Mouse (Mus musculus) midbrain, embryonic 15.5 days (tissue): Measurements from ENCODE around the gene Pou2f3. TPM values are rescaled to one million over a fixed set of nuclear protein-coding genes. Genes with fewer than 3 reads are reported as not detected.

Source experiments
- ATAC-seq: fragments of 200-750 bp; cut with Nextera tagmentation; replicated peaks from 2 replicates; pipeline ENCODE4 v1.8.0; 2017; ENCODE audit warnings: moderate TSS enrichment
- H3K27ac ChIP-seq: fragments of 300-500 bp; sonication (generic); 2 replicates; pipeline ENCODE4 v1.5.1; 2015; ENCODE audit warnings: mild to moderate bottlenecking, inconsistent platforms
- H3K27me3 ChIP-seq: fragments of 300-500 bp; sonication (generic); replicated peaks from 2 replicates; pipeline ENCODE4 v1.6.1; 2015; ENCODE audit warnings: inconsistent platforms
- H3K36me3 ChIP-seq: fragments of 300-500 bp; sonication (generic); replicated peaks from 2 replicates; pipeline ENCODE4 v1.6.1; 2015; ENCODE audit warnings: inconsistent platforms
- H3K4me1 ChIP-seq: fragments of 300-500 bp; sonication (generic); 2 replicates; pipeline ENCODE4 v1.6.1; 2015; ENCODE audit warnings: inconsistent platforms
- H3K4me2 ChIP-seq: fragments of 300-500 bp; sonication (generic); 2 replicates; pipeline ENCODE4 v1.6.1; 2015; ENCODE audit warnings: inconsistent platforms, mild to moderate bottlenecking, moderate library complexity
- H3K4me3 ChIP-seq: fragments of 300-500 bp; sonication (generic); 2 replicates; pipeline ENCODE4 v1.5.1; 2015; ENCODE audit warnings: mild to moderate bottlenecking, inconsistent platforms
- H3K9ac ChIP-seq: fragments of 300-500 bp; sonication (generic); 2 replicates; pipeline ENCODE4 v1.6.1; 2015; ENCODE audit warnings: mild to moderate bottlenecking, inconsistent platforms
- H3K9me3 ChIP-seq: fragments of 300-500 bp; sonication (generic); 2 replicates; pipeline ENCODE4 v1.6.1; 2016; ENCODE audit warnings: inconsistent platforms
- WGBS: fragments of 180-500 bp; shearing (Covaris S2); methylation state at CpG from one replicate; pipeline ENCODE4 v1.1.7; 2015; ENCODE audit warnings: mixed read lengths; 5-methylcytosine and 5-hydroxymethylcytosine counted together
- polyA plus RNA-seq: library from polyadenylated mRNA; unstranded; fragments of >200 nt; fragmentation: Nextera tagmentation; extraction: Ambion mirVana; gene quantifications from 2 replicates; pipeline ENCODE4 v1.2.1, GENCODE M21; 2015

Pou2f3 gene
- polyA plus RNA-seq, 1 experiment from 2014 or later, result 0.14 TPM

DNA sequence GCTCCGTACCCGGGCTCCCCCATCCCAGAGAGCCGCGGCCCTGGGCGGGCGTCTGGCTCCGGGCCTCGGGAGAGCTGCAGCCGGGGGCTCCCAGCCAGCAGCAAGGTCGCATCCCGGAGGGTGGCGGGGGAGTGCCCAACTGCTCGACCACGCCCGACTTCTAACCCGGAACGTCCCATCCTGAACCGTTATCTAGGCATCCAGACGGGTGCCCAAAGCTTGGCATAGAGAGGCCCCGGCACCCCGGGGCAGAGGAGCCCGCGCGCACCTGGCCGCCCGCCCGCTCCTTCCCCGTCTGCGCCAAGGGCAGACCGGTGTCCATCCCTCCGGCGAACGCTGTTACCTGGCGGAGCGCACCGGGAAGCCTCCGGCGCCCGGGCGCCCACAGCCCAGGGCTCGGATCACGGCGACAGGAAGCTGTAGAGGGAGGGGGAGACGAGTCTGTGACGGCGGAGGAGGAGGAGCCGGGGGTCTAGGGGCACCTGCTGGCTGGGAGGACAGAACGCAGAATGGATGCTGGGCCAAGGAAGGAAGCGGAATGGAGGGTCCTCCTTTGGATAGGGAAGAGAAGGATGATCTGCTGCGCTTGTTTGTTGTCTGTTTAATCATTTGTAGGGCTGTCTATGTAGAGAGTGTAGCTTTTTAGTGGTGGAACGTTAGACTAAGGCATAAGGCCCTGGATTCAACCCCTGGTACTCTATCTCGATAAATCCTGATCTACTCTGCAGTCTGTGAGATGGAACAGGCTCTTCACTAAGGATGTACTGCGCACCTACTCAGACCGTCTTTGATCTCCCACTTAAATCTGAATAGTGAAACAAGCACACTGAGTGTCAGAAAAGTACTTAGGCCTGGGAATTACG, 93.8 kb downstream of the Pou2f3 start, which contains the start of gene Tmem136:
TSS of gene Tmem136 (minus strand) at position 437 of the 863 bp plus-strand sequence.
- 4% methylated on average over 55 of the region's 55 CpGs for WGBS
- Histone ChIP-seq H3K27me3 (no peaks in the 10 kb centered on the region), H3K4me3 (peak within 1 kb of the TSS; percentile 62), H3K9me3 (no peaks in the 10 kb centered on the region), H3K27ac (peak within 1 kb of the TSS; percentile 65), H3K9ac (peak within 1 kb of the TSS; percentile 75), H3K4me2 (peak within 1 kb of the TSS; percentile 66), H3K4me1 (peaks cover 18% of the 10 kb centered on the region), H3K36me3 (peaks cover under 1% of the 10 kb centered on the region)
- ATAC-seq, result peak; percentile 98

GRCm38 (mm10) chr9:43115431-43116133, 94.6 kb downstream of the Pou2f3 start:
- Histone ChIP-seq H3K4me3 (peak overlapping the region; percentile 62), H3K9ac (peak overlapping the region; percentile 75), H3K36me3 (peaks cover 5% of the 10 kb centered on the region), H3K27me3 (no peaks in the 10 kb centered on the region), H3K4me2 (peak overlapping the region; percentile 66), H3K9me3 (no peaks in the 10 kb centered on the region), H3K4me1 (peaks cover 18% of the 10 kb centered on the region), H3K27ac (peak overlapping the region; percentile 65)
- no peak for ATAC-seq
- 9% methylated on average over 12 of the region's 12 CpGs for WGBS

GRCm38 (mm10) chr9:43114833-43115232, 95.3 kb downstream of the Pou2f3 start:
- WGBS, result 93% methylated on average over 4 of the region's 4 CpGs
- H3K4me2 ChIP-seq, result no peak overlapping the region
- H3K27ac ChIP-seq, result no peak overlapping the region
- ATAC-seq, result no peak
- H3K4me3 ChIP-seq, result no peak overlapping the region
- H3K9me3 ChIP-seq, result no peaks in the 10 kb centered on the region
- H3K36me3 ChIP-seq, result peaks cover 5% of the 10 kb centered on the region
- no peak overlapping the region for H3K9ac ChIP-seq
- no peaks in the 10 kb centered on the region for H3K27me3 ChIP-seq
- peaks cover 18% of the 10 kb centered on the region for H3K4me1 ChIP-seq

DNA sequence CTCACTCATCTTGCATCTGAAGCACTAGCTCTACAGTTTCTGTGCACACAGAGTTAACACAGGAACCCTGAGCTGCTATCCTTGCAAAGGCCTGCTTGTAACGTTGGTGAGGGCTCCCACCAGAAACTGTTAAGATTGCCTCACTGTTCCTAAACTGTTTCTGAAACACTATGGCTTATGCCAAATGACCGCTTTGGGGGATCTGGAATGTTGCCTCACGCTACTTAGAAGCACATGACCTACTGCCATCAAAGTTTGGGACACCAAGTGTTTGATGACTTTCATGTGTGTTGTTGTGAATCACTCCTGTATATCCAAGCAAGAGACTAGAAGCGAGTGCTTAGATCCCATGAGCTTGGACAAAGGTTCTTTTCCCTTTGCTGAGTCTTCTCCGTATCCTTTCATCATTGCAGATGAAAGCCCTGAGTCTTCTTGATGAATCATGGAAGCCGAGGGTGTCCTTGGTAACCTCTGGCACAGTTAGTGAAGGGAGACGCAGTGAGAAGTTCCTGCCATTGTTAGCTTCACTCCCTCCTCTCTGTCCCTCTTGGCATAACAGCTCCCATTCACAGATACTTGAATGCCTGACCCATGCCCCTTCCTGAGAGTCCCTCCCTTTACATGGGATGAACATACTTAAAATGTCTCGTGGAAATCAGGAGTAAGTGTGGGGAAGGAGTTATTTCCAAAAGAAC, 99.7 kb downstream of the Pou2f3 start:
- 85% methylated on average over 8 of the region's 8 CpGs for WGBS
- H3K9me3 ChIP-seq, result no peaks in the 10 kb centered on the region
- no peak overlapping the region for H3K27ac ChIP-seq
- no peak overlapping the region for H3K4me2 ChIP-seq
- H3K4me1 ChIP-seq, result peaks cover 13% of the 10 kb centered on the region
- H3K36me3 ChIP-seq, result peaks cover 5% of the 10 kb centered on the region
- ATAC-seq, result no peak
- no peaks in the 10 kb centered on the region for H3K27me3 ChIP-seq
- H3K4me3 ChIP-seq, result no peak overlapping the region
- H3K9ac ChIP-seq, result no peak overlapping the region

- ATAC-seq, result no peak
- H3K36me3 ChIP-seq, result peaks cover 5% of the 10 kb centered on the region
- WGBS, result 90% methylated on average over 7 of the region's 7 CpGs
- no peak overlapping the region for H3K27ac ChIP-seq
- H3K27me3 ChIP-seq, result no peaks in the 10 kb centered on the region
- H3K4me3 ChIP-seq, result no peak overlapping the region
- no peak overlapping the region for H3K9ac ChIP-seq
- peaks cover 15% of the 10 kb centered on the region for H3K4me1 ChIP-seq
- no peak overlapping the region for H3K4me2 ChIP-seq
- no peaks in the 10 kb centered on the region for H3K9me3 ChIP-seq
Measured at GRCm38 (mm10) chr9:43109125-43109524, 101.0 kb downstream of the Pou2f3 start.

DNA sequence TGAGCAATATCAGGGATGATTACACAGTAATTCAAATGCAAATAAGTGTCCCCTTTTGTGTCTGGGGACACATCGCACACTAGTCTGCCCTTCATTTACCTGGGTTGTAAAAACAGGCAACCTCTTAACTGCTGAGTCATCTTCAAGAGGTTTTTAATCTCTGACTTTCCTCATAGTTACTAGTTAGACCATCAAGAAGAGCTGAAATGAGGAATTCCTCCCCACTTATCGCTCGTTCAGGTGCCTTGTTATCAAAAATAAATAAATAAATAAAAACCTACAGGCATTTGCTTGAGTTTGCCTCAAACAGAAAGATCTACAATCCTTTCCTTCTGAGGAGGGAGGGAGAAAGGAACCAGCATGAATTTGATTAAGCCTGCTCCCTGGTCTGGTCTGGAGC, 101.4 kb downstream of the Pou2f3 start:
- Histone ChIP-seq H3K9me3 (no peaks in the 10 kb centered on the region), H3K27me3 (no peaks in the 10 kb centered on the region), H3K27ac (no peak overlapping the region), H3K4me1 (peaks cover 18% of the 10 kb centered on the region), H3K4me2 (no peak overlapping the region), H3K4me3 (no peak overlapping the region), H3K9ac (no peak overlapping the region), H3K36me3 (peaks cover 5% of the 10 kb centered on the region)
- 81% methylated on average over 3 of the region's 3 CpGs for WGBS
- no peak for ATAC-seq

- no peaks in the 10 kb centered on the region for H3K27me3 ChIP-seq
- ATAC-seq, result no peak
- WGBS, result 88% methylated on average over 1 of the region's 1 CpGs
- no peak overlapping the region for H3K9ac ChIP-seq
- H3K27ac ChIP-seq, result no peak overlapping the region
- H3K36me3 ChIP-seq, result peaks cover 5% of the 10 kb centered on the region
- H3K4me2 ChIP-seq, result no peak overlapping the region
- peaks cover 24% of the 10 kb centered on the region for H3K4me1 ChIP-seq
- no peak overlapping the region for H3K4me3 ChIP-seq
- no peaks in the 10 kb centered on the region for H3K9me3 ChIP-seq
Measured at GRCm38 (mm10) chr9:43108081-43108480, 102.1 kb downstream of the Pou2f3 start.

DNA sequence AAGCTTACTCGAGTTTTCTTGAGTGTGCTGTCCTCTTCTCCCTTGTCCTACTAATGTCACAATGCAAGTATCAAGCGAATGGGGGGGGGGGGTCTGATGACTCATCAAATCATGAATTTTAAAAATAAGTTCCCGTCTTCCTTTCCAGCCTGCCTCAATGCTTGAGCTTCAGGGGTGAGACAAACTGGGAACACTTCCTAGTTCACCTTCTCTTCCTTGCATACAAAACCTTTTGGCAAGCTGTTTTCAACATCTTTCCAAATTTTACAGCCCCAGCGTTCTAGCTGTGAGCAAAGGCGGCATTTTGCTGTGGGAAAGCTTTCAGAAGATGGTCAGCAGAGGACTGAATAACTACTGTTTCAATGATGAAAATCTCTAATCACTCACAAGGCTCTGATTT, 102.6 kb downstream of the Pou2f3 start:
- Histone ChIP-seq H3K27me3 (no peaks in the 10 kb centered on the region), H3K4me1 (peaks cover 30% of the 10 kb centered on the region), H3K4me3 (no peak overlapping the region), H3K9ac (no peak overlapping the region), H3K36me3 (peaks cover 5% of the 10 kb centered on the region), H3K27ac (no peak overlapping the region), H3K4me2 (no peak overlapping the region), H3K9me3 (no peaks in the 10 kb centered on the region)
- no peak for ATAC-seq
- WGBS, result 67% methylated on average over 5 of the region's 5 CpGs

- no peak for ATAC-seq
- H3K27ac ChIP-seq, result peak within 1 kb of the TSS; percentile 84
Measured at GRCm38 (mm10) chr9:43107187-43107517, 103.0 kb downstream of the Pou2f3 start, which contains the start of gene Arhgef12. TSS of gene Arhgef12 (minus strand) at chr9:43107239.

DNA sequence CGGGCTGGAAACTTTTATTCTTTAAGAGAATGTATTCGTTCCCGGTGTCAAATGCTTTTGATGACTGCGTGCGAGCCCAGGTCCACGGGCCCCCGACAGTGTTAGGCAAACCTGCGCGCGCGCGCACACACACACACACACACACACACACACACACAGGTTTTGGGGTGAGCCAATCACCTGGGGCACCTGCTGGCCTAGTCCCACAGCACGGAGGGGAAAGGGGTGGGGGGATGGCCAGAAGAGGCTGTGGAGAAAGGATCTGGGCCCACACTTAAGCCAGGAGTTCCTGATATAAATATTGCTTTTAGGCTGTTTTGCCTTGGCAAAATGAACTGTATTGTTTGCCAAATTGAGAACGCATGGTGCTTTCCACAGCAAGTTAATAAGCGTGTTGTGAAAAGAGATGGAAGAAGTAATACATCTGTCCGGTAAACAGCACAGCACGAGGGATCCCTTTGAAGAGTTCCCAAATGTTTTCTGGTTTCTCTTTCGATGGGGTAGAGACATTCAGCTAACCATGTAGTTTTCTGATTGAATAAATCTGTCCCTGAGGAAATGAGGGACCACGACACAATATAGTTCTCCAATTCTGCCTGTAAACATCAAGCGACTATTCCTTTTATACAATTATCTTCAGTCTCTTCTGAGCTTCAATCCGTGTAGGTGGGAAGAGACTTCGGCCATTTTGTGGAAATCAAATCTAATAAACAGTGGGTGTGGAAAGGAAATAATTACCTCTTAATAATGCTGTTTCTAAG, 103.6 kb downstream of the Pou2f3 start:
- peak; percentile 38; the same call in 1 of the 2 replicates for ATAC-seq
- WGBS, result 18% methylated on average over 22 of the region's 22 CpGs
- H3K4me2 ChIP-seq, result peak overlapping the region; percentile 74
- H3K4me3 ChIP-seq, result peak overlapping the region; percentile 86
- no peaks in the 10 kb centered on the region for H3K27me3 ChIP-seq
- peak overlapping the region; percentile 78 for H3K9ac ChIP-seq
- peaks cover 5% of the 10 kb centered on the region; the same call in 1 of the 2 replicates for H3K36me3 ChIP-seq
- no peaks in the 10 kb centered on the region for H3K9me3 ChIP-seq
- H3K4me1 ChIP-seq, result peaks cover 37% of the 10 kb centered on the region
- H3K27ac ChIP-seq, result peak overlapping the region; percentile 84

More at GRCm38 (mm10) chr9:43107187-43107517, 103.0 kb downstream of the Pou2f3 start, which contains the start of gene Arhgef12:
- Histone ChIP-seq H3K4me1 (peaks cover 34% of the 10 kb centered on the region), H3K27me3 (no peaks in the 10 kb centered on the region), H3K36me3 (peaks cover 5% of the 10 kb centered on the region; the same call in 1 of the 2 replicates), H3K4me2 (peak within 1 kb of the TSS; percentile 74), H3K4me3 (peak within 1 kb of the TSS; percentile 86), H3K9ac (peak within 1 kb of the TSS; percentile 78), H3K9me3 (no peaks in the 10 kb centered on the region)
- WGBS, result 35% methylated on average over 10 of the region's 10 CpGs

DNA sequence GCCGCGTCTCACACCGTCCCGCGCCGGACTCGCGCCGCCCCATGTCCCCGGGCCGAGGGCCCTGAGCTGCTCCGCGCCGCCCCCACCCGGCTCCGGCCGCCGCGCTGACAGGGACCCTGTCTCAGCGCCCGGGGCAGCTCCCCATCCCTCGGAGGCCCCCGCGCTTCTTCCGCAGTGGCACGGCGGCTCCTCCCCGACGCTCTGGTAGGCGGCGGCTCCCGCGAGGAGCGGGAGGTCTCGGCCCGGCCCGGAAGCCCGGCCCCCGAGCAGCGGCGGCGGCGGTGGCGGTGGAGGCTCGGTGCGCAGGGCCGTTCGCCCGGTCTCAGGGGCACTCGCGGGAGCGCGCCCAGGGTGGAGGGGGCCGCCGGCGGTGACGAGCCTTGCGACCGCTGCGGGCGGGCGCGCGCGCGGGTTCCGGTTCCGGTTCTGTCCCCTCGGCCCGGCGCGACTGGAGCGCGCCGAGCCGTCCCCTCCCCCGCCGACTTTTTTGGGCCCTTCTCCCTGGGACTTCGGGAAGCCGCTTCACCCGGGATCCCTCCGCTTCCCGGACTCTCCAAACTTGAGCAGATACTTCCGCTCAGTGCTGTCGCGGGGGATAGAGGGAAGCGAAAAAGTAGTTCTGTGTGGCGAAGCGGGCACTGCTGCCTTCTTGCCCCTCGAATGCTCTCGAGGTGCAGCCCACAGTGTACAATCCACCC, 104.4 kb downstream of the Pou2f3 start:
- peak; percentile 82 for ATAC-seq
- WGBS, result under 1% methylated on average over 91 of the region's 91 CpGs
- peak overlapping the region; percentile 74 for H3K4me2 ChIP-seq
- peak overlapping the region; percentile 84 for H3K27ac ChIP-seq
- no peaks in the 10 kb centered on the region for H3K27me3 ChIP-seq
- peak overlapping the region; percentile 78 for H3K9ac ChIP-seq
- H3K4me3 ChIP-seq, result peak overlapping the region; percentile 86
- no peaks in the 10 kb centered on the region for H3K36me3 ChIP-seq
- no peaks in the 10 kb centered on the region for H3K9me3 ChIP-seq
- peaks cover 39% of the 10 kb centered on the region for H3K4me1 ChIP-seq
